Mouse (Mus musculus): ENCODE measurements at regions not wholly inside any gene's neighbourhood (a gene's known extent, or its start where the extent isn't known, plus 50 kb on each side); places are given as distances from the start of the nearest gene placed in this dataset.

- TF ChIP-seq CTCF (IDR thresholded peaks at IDR 0.05; ENCODE audit: low read depth, low read length), result no peak
- no peak for TF ChIP-seq POLR2A (IDR thresholded peaks at IDR 0.05; ENCODE audit: extremely low read depth, insufficient read depth, low read length)
Measured at GRCm38 (mm10) chr11:111568876-111569275, 502.9 kb downstream of the Kcnj2 start.
